Mouse (Mus musculus): Measurements from ENCODE around the gene Loxl3. TPM values are rescaled to one million over a fixed set of nuclear protein-coding genes. Genes with fewer than 3 reads are reported as not detected.

Loxl3 gene
- polyA plus RNA-seq, 1 experiment from 2014 or later = 12.8 TPM

DNA sequence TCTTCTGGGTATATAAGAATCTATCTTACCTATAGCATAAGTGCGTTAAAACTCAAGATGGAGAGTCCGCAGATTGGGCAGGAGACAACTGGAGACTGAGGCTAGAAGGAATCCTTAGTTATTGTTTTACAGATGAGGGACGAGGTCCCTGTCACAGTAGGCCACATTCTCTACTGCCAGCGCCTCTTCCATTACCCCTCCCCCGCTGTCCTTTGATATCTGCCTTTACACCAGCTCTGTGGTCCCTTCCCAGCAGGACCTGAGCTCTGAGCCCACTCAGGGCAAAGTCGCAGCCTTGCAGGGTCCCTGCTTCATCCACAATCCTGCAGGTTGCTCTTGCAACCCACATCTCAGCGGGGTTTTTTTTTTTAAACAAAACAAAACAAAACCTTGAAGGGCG lies 34.2 kb downstream of the Loxl3 start:
- Histone ChIP-seq H3K36me3 (no peaks in the 10 kb centered on the region), H3K27ac (no peak overlapping the region), H3K4me1 (peaks cover 35% of the 10 kb centered on the region), H3K9me3 (replicated peaks) (no peaks in the 10 kb centered on the region), H3K27me3 (ENCODE audit: low read depth, poor library complexity, severe bottlenecking) (peaks cover 100% of the 10 kb centered on the region), H3K4me3 (peak overlapping the region; percentile 44; the same call in 1 of the 2 replicates)
- DNase-seq (ENCODE audit: low spot score) = no peak
- 4% methylated on average over 8 of the region's 8 CpGs for WGBS

DNA sequence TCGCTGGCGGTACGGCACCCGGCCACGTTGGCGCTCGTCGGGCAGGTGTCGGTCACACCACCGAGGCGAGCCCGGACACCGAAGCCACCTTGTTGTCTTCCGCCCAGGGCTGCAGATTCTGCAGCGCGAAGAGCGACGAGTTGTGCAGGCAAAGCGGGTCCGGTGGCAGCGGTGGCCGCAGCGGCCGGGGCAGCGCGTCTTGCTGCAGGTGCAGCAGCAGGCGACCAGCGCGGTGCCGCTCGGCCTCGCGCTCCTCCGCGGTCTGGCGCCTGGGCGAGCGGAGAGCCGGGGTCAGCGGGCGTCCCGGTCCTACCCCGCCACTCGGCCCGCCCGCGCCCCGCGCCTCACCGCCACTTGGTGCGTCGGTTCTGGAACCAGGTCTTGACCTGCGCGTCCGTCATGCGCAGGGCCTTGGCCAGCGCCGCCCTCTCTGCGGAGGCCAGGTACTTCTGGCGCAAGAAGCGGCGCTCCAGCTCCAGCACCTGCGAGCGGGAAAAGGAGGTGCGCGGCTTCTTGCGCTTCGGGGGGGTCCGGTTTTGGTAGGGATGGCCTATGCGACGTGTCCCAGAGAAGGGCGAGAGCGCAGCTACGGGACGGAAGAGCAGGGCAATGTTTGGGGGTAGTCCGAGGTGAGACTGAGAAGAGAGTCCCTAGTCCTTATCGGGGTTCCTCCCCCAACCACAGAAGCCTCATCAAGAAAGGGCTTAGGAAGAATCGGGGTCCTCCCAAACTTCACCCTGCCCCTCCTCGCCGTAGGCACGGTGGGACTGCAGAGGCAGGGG lies 34.9 kb downstream of the Loxl3 start:
- peaks cover 100% of the 10 kb centered on the region for H3K27me3 ChIP-seq (ENCODE audit: low read depth, poor library complexity, severe bottlenecking)
- WGBS = 1% methylated on average over 81 of the region's 81 CpGs
- H3K27ac ChIP-seq = no peak overlapping the region
- peak overlapping the region; percentile 44 for H3K4me3 ChIP-seq
- H3K36me3 ChIP-seq = no peaks in the 10 kb centered on the region
- peaks cover 35% of the 10 kb centered on the region for H3K4me1 ChIP-seq
- peak; percentile 69 for DNase-seq (ENCODE audit: low spot score)
- no peaks in the 10 kb centered on the region for H3K9me3 ChIP-seq (replicated peaks)

DNA sequence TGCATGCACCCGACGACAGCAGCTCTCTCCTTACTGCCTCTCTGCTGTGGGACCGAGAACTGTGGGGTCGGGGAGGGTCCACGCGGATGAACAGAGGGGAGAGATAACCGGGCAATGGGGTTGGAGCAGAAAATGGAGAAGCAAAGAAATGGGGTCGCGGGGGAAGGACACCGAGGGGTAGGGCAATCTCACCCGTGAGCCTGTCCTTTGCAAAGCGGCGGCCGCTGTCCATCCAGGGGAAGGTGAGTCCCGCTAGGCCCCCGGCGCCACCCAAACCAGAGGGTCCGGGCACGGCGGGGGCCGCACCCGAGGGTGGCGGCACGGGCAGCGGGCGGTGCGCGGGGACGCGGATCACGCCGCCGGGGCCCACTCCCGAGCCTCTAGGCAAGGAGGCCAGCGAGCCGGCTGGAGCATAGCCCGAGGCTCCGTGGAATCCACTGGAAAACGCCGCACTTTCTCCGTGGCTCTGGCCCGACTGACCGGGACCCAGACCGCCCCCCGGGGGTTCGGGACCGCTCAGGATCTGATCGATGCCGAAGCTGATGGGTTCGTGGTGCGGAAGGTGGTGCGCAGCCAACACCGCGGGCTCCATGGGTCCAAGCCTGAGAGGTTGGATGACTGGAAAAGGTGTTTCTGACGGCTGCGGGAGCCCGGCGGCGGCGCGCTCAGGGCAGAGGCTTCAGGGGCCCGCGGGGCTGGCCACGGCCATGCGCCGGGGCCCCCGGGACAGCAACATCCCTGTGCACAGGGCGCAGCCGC lies 35.7 kb downstream of the Loxl3 start:
- Histone ChIP-seq H3K36me3 (no peaks in the 10 kb centered on the region), H3K27ac (0 out of 2 replicates have a peak overlapping the region, but pooled peaks have one; percentile 11), H3K4me3 (peak overlapping the region; percentile 44), H3K27me3 (ENCODE audit: low read depth, poor library complexity, severe bottlenecking) (peaks cover 100% of the 10 kb centered on the region), H3K4me1 (peaks cover 35% of the 10 kb centered on the region), H3K9me3 (replicated peaks) (no peaks in the 10 kb centered on the region)
- DNase-seq (ENCODE audit: low spot score) = peak; percentile 68
- 1% methylated on average over 69 of the region's 69 CpGs for WGBS

DNA sequence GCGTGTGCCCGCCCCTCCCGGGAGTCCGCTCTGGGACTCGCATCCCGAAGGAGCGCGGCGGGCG lies 36.1 kb downstream of the Loxl3 start, which contains the start of gene Tlx2:
Tlx2 (minus strand) TSS at position 47 of the 64 bp plus-strand sequence.
- H3K4me1 ChIP-seq = peaks cover 35% of the 10 kb centered on the region
- H3K4me3 ChIP-seq = peak within 1 kb of the TSS; percentile 44
- H3K9me3 ChIP-seq (replicated peaks) = no peaks in the 10 kb centered on the region
- 0 out of 2 replicates have a peak within 1 kb of the TSS, but pooled peaks have one; percentile 27 for H3K27ac ChIP-seq
- WGBS = under 1% methylated on average over 10 of the region's 10 CpGs
- no peak for DNase-seq (ENCODE audit: low spot score)
- no peaks in the 10 kb centered on the region for H3K36me3 ChIP-seq
- H3K27me3 ChIP-seq (ENCODE audit: low read depth, poor library complexity, severe bottlenecking) = peaks cover 100% of the 10 kb centered on the region

DNA sequence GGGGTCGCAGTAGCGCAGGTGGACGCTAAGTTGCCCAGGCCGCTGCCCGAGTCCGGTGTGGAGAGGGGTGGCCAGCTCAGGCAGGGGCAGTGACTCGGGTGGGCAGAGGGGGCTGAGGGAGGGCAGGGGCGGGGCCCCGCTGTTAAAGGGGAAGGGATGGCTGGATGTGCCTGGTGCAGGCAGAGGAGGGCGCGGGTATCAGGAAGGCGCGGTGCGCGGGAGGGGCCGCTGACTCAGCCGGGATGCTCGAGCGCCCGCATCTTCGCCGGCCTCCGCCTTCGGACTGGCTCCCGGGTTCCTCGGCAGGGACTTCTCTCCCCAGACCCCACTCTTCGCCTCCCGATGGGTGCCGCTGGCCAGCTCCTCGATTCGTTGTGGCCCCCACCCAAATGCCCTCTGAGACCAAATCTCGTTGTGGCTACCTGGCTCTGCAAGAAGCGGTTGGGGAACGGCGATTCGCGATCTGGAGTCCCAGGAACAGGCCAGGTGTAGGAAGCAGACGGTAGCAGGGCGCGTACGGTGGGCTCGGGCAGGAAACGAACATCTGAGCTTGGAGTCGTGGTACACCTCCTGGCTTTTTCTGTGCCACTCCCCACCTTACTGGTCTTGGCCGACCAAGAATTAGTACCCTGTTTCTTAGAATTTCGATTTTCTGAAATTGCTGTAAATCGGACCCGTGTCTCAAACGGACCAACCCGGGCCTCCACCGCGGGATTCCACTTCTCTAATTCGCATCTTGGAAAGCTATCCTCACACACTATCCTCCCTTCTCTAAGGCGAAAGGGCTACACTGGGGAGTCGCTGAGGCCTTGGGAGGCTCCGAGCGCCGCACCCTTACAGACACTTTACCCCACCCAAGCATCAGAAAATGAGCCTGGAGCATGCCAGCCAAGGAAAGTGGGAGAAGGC lies 36.6 kb downstream of the Loxl3 start:
- Histone ChIP-seq H3K4me3 (peak overlapping the region; percentile 44), H3K27me3 (ENCODE audit: low read depth, poor library complexity, severe bottlenecking) (peaks cover 100% of the 10 kb centered on the region), H3K9me3 (replicated peaks) (no peaks in the 10 kb centered on the region), H3K4me1 (peaks cover 35% of the 10 kb centered on the region), H3K36me3 (no peaks in the 10 kb centered on the region), H3K27ac (0 out of 2 replicates have a peak overlapping the region, but pooled peaks have one; percentile 27)
- under 1% methylated on average over 51 of the region's 58 CpGs for WGBS
- DNase-seq (ENCODE audit: low spot score) = peak; percentile 79

DNA sequence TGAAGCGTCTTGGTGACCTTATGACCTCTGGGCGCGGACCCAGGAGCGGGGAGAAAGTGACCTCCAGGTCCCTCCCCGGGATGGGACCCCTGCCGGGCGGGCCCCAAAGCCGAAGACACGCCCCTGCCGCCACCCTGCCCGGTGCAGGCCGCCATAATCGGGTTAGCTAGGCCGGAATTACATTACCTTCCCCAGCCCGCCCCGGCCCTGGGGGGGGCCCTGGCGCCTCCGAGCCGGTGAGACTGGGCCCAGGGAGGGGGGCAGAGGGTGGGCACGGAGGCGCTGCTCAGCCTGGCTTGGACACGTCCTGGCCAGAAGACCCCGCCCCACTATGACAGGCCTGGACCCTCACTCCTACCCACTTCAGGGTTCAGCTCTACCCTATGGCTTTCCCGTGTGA lies 37.2 kb downstream of the Loxl3 start:
- H3K4me1 ChIP-seq = peaks cover 35% of the 10 kb centered on the region
- peak overlapping the region; percentile 44 for H3K4me3 ChIP-seq
- no peaks in the 10 kb centered on the region for H3K36me3 ChIP-seq
- no peak for DNase-seq (ENCODE audit: low spot score)
- H3K27me3 ChIP-seq (ENCODE audit: low read depth, poor library complexity, severe bottlenecking) = peaks cover 100% of the 10 kb centered on the region
- 1% methylated on average over 24 of the region's 24 CpGs for WGBS
- H3K27ac ChIP-seq = 0 out of 2 replicates have a peak overlapping the region, but pooled peaks have one; percentile 27
- H3K9me3 ChIP-seq (replicated peaks) = no peaks in the 10 kb centered on the region

DNA sequence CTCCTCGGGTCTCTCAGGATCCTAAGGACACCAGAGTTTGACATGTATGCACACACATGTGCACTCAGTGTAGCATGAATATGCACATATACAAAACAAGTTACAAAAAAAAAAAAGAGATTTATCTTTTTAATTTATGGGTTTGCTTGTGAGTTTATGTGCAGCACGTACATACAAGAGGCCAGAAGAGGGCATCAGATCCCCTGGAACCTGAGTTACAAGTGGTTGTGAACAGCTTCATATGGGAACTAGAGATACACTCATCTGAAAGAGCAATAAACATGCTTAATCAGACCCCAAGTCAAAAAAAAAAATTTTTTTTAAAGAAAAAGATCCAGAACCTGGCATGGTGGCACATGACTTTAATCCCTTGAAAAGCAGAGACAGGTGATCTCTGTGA lies 41.0 kb downstream of the Loxl3 start:
- 30% methylated on average over 2 of the region's 2 CpGs for WGBS
- H3K4me1 ChIP-seq = peaks cover 42% of the 10 kb centered on the region
- DNase-seq (ENCODE audit: low spot score) = no peak

DNA sequence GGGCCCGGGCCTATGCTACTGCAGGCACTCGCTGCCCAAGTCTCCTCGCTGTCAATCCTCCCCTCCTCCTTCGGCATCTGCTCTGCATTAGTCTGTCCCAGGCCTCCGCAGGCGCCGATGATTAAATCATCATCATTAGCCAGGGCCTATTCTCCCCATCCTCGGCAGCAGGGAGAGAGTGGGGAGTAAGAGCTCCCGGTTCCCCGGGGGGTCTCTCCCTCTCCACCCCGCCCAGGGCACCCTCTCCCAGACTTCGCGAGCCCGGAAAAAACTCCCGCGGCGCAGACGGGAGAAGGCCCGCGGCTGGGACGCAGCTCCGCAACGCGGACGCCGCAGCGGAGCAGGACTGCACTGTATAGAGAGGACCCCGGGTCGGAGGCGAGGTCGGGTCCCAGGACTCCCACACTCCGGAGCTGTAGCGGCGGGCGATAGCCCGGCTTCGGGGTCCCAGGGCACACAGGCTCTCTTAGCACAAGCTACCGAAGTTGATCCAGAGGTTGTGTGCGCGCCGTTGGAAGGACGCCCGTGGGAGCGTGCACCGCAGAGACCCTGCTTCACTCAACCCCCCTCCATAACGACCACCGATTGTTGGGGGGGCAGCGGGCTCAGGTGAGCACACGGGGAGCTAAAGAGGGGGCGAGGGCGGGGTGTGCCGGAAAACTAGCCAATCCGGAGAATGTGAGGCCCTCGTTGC lies 43.8 kb downstream of the Loxl3 start, which contains the start of gene Pcgf1:
Pcgf1 (plus strand) TSS at position 240 of the 694 bp plus-strand sequence.
- Histone ChIP-seq H3K27ac (peak within 1 kb of the TSS; percentile 96), H3K4me3 (peak within 1 kb of the TSS; percentile 85), H3K9me3 (replicated peaks) (no peaks in the 10 kb centered on the region), H3K36me3 (peaks cover 33% of the 10 kb centered on the region), H3K4me1 (peaks cover 29% of the 10 kb centered on the region), H3K27me3 (ENCODE audit: low read depth, poor library complexity, severe bottlenecking) (peaks cover 55% of the 10 kb centered on the region)
- under 1% methylated on average over 54 of the region's 54 CpGs for WGBS
- DNase-seq (ENCODE audit: low spot score) = peak; percentile 74

More for the DNA sequence above, 41.0 kb downstream of the Loxl3 start:
- Histone ChIP-seq H3K9me3 (replicated peaks) (no peaks in the 10 kb centered on the region), H3K4me3 (no peak overlapping the region), H3K27me3 (ENCODE audit: low read depth, poor library complexity, severe bottlenecking) (peaks cover 71% of the 10 kb centered on the region), H3K36me3 (peaks cover 6% of the 10 kb centered on the region), H3K27ac (no peak overlapping the region)

DNA sequence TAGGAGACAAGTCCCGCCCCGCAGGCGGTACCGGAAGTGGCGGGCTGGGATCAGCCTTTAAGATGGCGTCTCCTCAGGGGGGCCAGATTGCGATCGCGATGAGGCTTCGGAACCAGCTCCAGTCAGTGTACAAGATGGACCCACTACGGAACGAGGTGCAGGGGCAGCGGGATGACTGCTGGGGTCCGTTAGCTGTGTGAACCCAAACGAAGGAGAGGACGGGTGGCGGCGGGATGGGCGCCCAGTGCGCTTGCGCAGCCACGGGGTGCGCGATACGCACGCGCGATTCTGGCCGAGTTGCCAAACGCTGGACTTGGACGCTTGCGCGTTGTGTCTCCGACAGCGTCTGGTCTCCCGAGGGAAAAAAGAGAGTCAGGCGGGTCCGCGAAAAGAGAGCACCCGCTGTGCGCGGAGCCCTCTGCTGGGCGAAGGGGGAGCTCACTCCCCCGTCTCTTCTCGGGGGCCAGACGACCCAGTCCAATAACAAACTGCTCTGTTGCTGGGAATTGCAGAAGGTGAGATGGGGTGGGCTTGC lies 44.4 kb downstream of the Loxl3 start:
- peaks cover 34% of the 10 kb centered on the region for H3K36me3 ChIP-seq
- H3K9me3 ChIP-seq (replicated peaks) = no peaks in the 10 kb centered on the region
- H3K27ac ChIP-seq = peak overlapping the region; percentile 96
- under 1% methylated on average over 46 of the region's 46 CpGs for WGBS
- DNase-seq (ENCODE audit: low spot score) = peak; percentile 100
- H3K4me3 ChIP-seq = peak overlapping the region; percentile 85
- H3K4me1 ChIP-seq = peaks cover 34% of the 10 kb centered on the region
- peaks cover 55% of the 10 kb centered on the region for H3K27me3 ChIP-seq (ENCODE audit: low read depth, poor library complexity, severe bottlenecking)

DNA sequence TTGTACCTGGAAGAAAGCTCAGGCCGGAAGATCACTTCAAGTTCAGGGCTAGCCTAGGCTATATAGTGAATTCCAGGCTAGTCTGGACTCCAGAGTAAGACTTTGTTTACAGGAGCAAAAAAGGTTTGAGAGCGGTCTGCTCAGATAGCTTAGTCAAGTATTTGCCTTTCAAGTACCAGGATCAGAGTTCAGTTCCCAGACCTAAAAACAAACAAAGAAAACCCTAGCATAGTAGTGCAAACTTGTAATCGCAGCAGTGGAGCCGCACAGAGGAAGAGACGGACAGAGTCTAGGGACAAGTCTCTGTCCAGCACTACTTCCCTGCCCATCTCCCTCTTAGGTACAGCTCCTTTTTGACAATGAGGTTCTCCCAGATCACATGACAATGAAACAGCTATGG lies 46.2 kb downstream of the Loxl3 start:
- no peak for DNase-seq (ENCODE audit: low spot score)
- peaks cover 55% of the 10 kb centered on the region for H3K27me3 ChIP-seq (ENCODE audit: low read depth, poor library complexity, severe bottlenecking)
- 94% methylated on average over 5 of the region's 5 CpGs for WGBS

DNA sequence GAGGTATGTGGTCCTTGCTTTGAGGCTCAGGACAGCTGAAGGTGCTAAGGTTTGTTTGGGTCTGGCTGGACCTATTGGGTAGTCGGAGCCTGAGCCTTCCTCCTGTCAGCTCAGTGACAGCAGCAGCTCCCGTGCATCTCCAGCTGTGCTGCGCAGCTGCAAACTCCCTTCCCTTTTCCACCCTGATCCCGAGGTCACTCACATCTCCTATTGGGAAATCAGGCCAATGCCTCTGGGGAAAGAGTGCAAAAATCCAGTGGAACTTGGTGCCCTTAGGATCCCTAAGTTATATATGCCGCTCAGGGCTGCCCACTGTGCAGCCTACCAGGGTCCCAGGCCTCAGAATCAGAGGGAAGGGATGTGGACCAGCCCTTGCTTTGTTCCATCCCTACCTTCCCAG lies 49.5 kb downstream of the Loxl3 start:
- H3K36me3 ChIP-seq = peaks cover 34% of the 10 kb centered on the region
- H3K27ac ChIP-seq = no peak overlapping the region
- no peak for DNase-seq (ENCODE audit: low spot score)
- H3K4me3 ChIP-seq = no peak overlapping the region
- H3K4me1 ChIP-seq = peaks cover 75% of the 10 kb centered on the region
- H3K27me3 ChIP-seq (ENCODE audit: low read depth, poor library complexity, severe bottlenecking) = peaks cover 69% of the 10 kb centered on the region
- H3K9me3 ChIP-seq (replicated peaks) = no peaks in the 10 kb centered on the region
- WGBS = 22% methylated on average over 5 of the region's 5 CpGs

More for the DNA sequence above, 46.2 kb downstream of the Loxl3 start:
- H3K4me1 ChIP-seq = peaks cover 52% of the 10 kb centered on the region
- H3K27ac ChIP-seq = no peak overlapping the region
- H3K9me3 ChIP-seq (replicated peaks) = no peaks in the 10 kb centered on the region
- H3K4me3 ChIP-seq = no peak overlapping the region
- peaks cover 34% of the 10 kb centered on the region for H3K36me3 ChIP-seq

DNA sequence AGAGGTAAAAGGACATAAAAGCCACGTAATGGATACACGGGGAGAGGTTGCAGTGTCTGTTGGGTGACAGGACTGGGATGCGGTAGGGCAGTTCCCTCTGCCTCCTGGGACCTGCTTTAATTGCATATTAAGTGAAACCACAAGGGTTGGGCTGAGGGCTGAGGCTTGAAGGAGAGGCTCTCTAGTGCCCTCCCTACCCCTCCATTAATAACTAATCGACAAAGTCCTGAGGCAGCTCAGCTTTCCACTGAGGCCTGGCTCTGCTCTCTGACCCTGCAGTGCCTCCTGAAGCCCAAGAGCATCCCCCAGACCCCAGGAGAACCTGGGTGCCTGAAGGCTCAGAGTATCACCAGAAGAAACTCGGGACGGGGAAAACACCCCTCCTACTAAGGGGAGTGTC lies 50.5 kb downstream of the Loxl3 start:
- no peak overlapping the region for H3K4me3 ChIP-seq
- 2% methylated on average over 6 of the region's 6 CpGs for WGBS
- H3K27me3 ChIP-seq (ENCODE audit: low read depth, poor library complexity, severe bottlenecking) = peaks cover 77% of the 10 kb centered on the region

More for the DNA sequence above, 50.5 kb downstream of the Loxl3 start:
- H3K36me3 ChIP-seq = peaks cover 34% of the 10 kb centered on the region
- no peak overlapping the region for H3K27ac ChIP-seq
- DNase-seq (ENCODE audit: low spot score) = no peak
- H3K4me1 ChIP-seq = peaks cover 67% of the 10 kb centered on the region
- H3K9me3 ChIP-seq (replicated peaks) = no peaks in the 10 kb centered on the region
